Mouse (Mus musculus) CH12.LX (cell line): ENCODE measurements around the gene Bcl6b. TPM values are rescaled to one million over a fixed set of nuclear protein-coding genes. Genes with fewer than 3 reads are reported as not detected.

Experiments
- DNase-seq: peaks from one replicate; pipeline ENCODE4 v3.0.0-alpha.2; 2013; ENCODE audit errors: extremely low read depth
- H3K27ac ChIP-seq: 2 replicates; pipeline ENCODE4 v1.5.1; 2012; ENCODE audit warnings: low read depth, mild to moderate bottlenecking, control low read depth, moderate library complexity; ENCODE audit not compliant: insufficient read depth
- H3K27me3 ChIP-seq: replicated peaks from 2 replicates; pipeline ENCODE3; 2012; ENCODE audit warnings: inconsistent platforms
- H3K36me3 ChIP-seq, 2 experiments: replicated peaks in 1 of 2; 2 replicates each; pipeline versions ENCODE3 to v1.6.1; 2012; ENCODE audit warnings: inconsistent platforms in 1 of 2, low read length in 1 of 2, mild to moderate bottlenecking in 1 of 2, mixed read lengths in 1 of 2, moderate library complexity in 1 of 2; ENCODE audit not compliant: control insufficient read depth in 1 of 2, insufficient read depth in 1 of 2
- H3K4me1 ChIP-seq, 2 experiments: 2 replicates each; pipeline ENCODE4 v1.6.1; 2012; ENCODE audit warnings: inconsistent platforms in 1 of 2, moderate library complexity in 1 of 2; ENCODE audit not compliant: insufficient read depth in 2 of 2, control insufficient read depth in 1 of 2
- H3K4me2 ChIP-seq: 2 replicates; pipeline ENCODE4 v1.6.1; 2012; ENCODE audit warnings: low read depth, mild to moderate bottlenecking, control low read depth; ENCODE audit not compliant: poor library complexity, insufficient read depth, severe bottlenecking
- H3K4me3 ChIP-seq, 3 experiments: fragments of 150-350 bp in 1 of 3; sonication (generic) in 1 of 3; replicated peaks in 1 of 3; 2 replicates each; pipeline versions ENCODE3 to v1.5.1; 2011 to 2012; ENCODE audit warnings: low read depth in 2 of 3, low read length in 2 of 3, mild to moderate bottlenecking in 2 of 3, moderate library complexity in 2 of 3, control low read depth in 1 of 3, improper control_type of control experiment in 1 of 3, inconsistent platforms in 1 of 3, mixed read lengths in 1 of 3; ENCODE audit not compliant: poor library complexity in 1 of 3
- H3K79me2 ChIP-seq: replicated peaks from 2 replicates; pipeline ENCODE4 v1.6.1; 2012; ENCODE audit warnings: mild to moderate bottlenecking, moderate library complexity; ENCODE audit not compliant: control insufficient read depth, poor library complexity, insufficient read depth, severe bottlenecking; ENCODE audit errors: extremely low read depth
- H3K9ac ChIP-seq: 2 replicates; pipeline ENCODE4 v1.6.1; 2012; ENCODE audit warnings: low read depth, mild to moderate bottlenecking, control low read depth, moderate library complexity; ENCODE audit not compliant: insufficient read depth
- H3K9me3 ChIP-seq: replicated peaks from 2 replicates; pipeline ENCODE3; 2012; ENCODE audit warnings: low read length, inconsistent platforms, mixed read lengths
- BHLHE40 ChIP-seq: IDR thresholded peaks from 2 replicates; pipeline ENCODE4 v1.6.1; 2011; ENCODE audit warnings: mild to moderate bottlenecking, low read depth, low read length, improper control_type of control experiment
- CHD2 ChIP-seq: IDR thresholded peaks from 2 replicates; pipeline ENCODE4 v1.6.1; 2011; ENCODE audit warnings: low read length, improper control_type of control experiment
- CTCF ChIP-seq, 2 experiments: IDR thresholded peaks in 1 of 2; conservative IDR thresholded peaks in 1 of 2; 2 replicates each; pipeline ENCODE4 v1.5.1; 2011 to 2012; ENCODE audit warnings: low read depth in 2 of 2, low read length in 2 of 2, improper control_type of control experiment in 1 of 2, inconsistent platforms in 1 of 2, mild to moderate bottlenecking in 1 of 2, moderate library complexity in 1 of 2
- EP300 ChIP-seq: IDR thresholded peaks from 2 replicates; pipeline ENCODE4 v1.6.1; 2011; ENCODE audit warnings: low read length, improper control_type of control experiment
- ETS1 ChIP-seq: conservative IDR thresholded peaks from 2 replicates; pipeline ENCODE4 v1.6.1; 2012; ENCODE audit warnings: low read depth, mild to moderate bottlenecking, inconsistent platforms, low read length, improper control_type of control experiment, moderate library complexity
- GABPA ChIP-seq: IDR thresholded peaks from 2 replicates; pipeline ENCODE4 v1.6.1; 2012; ENCODE audit warnings: low read depth, low read length, improper control_type of control experiment, inconsistent platforms; ENCODE audit not compliant: insufficient replicate concordance
- HCFC1 ChIP-seq: IDR thresholded peaks from 2 replicates; pipeline ENCODE4 v1.6.1; 2012; ENCODE audit warnings: low read depth, mild to moderate bottlenecking, inconsistent platforms, low read length, improper control_type of control experiment
- JUN ChIP-seq: IDR thresholded peaks from 2 replicates; pipeline ENCODE4 v1.6.1; 2011; ENCODE audit warnings: low read depth, mild to moderate bottlenecking, low read length, improper control_type of control experiment, moderate library complexity; ENCODE audit not compliant: insufficient read depth
- JUND ChIP-seq: conservative IDR thresholded peaks from 2 replicates; pipeline ENCODE4 v1.6.1; 2011; ENCODE audit warnings: low read depth, low read length, improper control_type of control experiment
- MAFK ChIP-seq: IDR thresholded peaks from 2 replicates; pipeline ENCODE4 v1.6.1; 2011; ENCODE audit warnings: low read length, improper control_type of control experiment; ENCODE audit not compliant: insufficient replicate concordance
- MAX ChIP-seq: IDR thresholded peaks from 2 replicates; pipeline ENCODE4 v1.6.1; 2011; ENCODE audit warnings: low read length, improper control_type of control experiment
- MXI1 ChIP-seq: IDR thresholded peaks from 2 replicates; pipeline ENCODE4 v1.6.1; 2011; ENCODE audit warnings: mild to moderate bottlenecking, low read depth, low read length, improper control_type of control experiment
- MYC ChIP-seq: IDR thresholded peaks from 2 replicates; pipeline ENCODE4 v1.6.1; 2011; ENCODE audit warnings: low read depth, mild to moderate bottlenecking, improper control_type of control experiment, low read length
- RAD21 ChIP-seq: IDR thresholded peaks from 2 replicates; pipeline ENCODE4 v1.6.1; 2011; ENCODE audit warnings: low read depth, mild to moderate bottlenecking, low read length, improper control_type of control experiment, moderate library complexity
- SMC3 ChIP-seq: IDR thresholded peaks from 2 replicates; pipeline ENCODE4 v1.6.1; 2011; ENCODE audit warnings: low read depth, low read length, improper control_type of control experiment
- TBP ChIP-seq: conservative IDR thresholded peaks from 2 replicates; pipeline ENCODE4 v1.6.1; 2011; ENCODE audit warnings: low read depth, low read length, improper control_type of control experiment
- USF2 ChIP-seq: conservative IDR thresholded peaks from 2 replicates; pipeline ENCODE4 v1.6.1; 2011; ENCODE audit warnings: low read depth, low read length, improper control_type of control experiment
- ZC3H11A ChIP-seq: IDR thresholded peaks from 2 replicates; pipeline ENCODE4 v1.6.1; 2012; ENCODE audit warnings: low read depth, mild to moderate bottlenecking, inconsistent platforms, low read length, improper control_type of control experiment
- dilution Hi-C: fragments of 300-500 bp; cut with MboI; formaldehyde crosslinking; loops from 2 replicates; pipeline ENCODE4 v1.14.3; 2020; ENCODE audit warnings: low sequenced_read_pairs; ENCODE audit not compliant: extremely low pct_unique_long_range_greater_than_20kb, extremely low pct_ligation_motif_present
- in situ Hi-C: fragments of 300-500 bp; cut with MboI; formaldehyde crosslinking; loops from 3 replicates; pipeline ENCODE4 v1.14.3; 2019; ENCODE audit warnings: low sequenced_read_pairs, low pct_ligation_motif_present, low pct_unique_long_range_greater_than_20kb, mixed read lengths
- polyA plus RNA-seq: library from polyadenylated mRNA; unstranded; fragments of >175 nt; gene quantifications from 2 replicates; pipeline ENCODE4 v1.2.1, GENCODE M21; 2012; ENCODE audit warnings: low read depth; ENCODE audit not compliant: insufficient read length
- total RNA-seq, 2 experiments: library from RNA; depleted of rRNA; stranded (reverse); fragments of 300-350 nt in 1 of 2; fragments of >200 nt in 1 of 2; gene quantifications; 2 replicates each; pipeline ENCODE4 v1.2.3; 2012 to 2014

The Bcl6b gene
- total and polyA plus RNA-seq, 3 experiments: 0.54 to 1.7 (median 0.71) TPM

- in situ Hi-C loops: no loop called here
- no peak overlapping the region for H3K4me2 ChIP-seq
- no peak overlapping the region for H3K9ac ChIP-seq
- H3K9me3 ChIP-seq: peaks cover 20% of the 10 kb centered on the region
- H3K36me3 ChIP-seq: no peaks in the 10 kb centered on the region
- no peak overlapping the region for H3K4me3 ChIP-seq
- no peak overlapping the region for H3K27ac ChIP-seq
- no peak for DNase-seq
- H3K4me1 ChIP-seq: peaks cover 2 to 4% of the 10 kb centered on the region in 2 experiments; a peak in 2 of 4 replicates
- dilution Hi-C loops: no loop called here
- peaks cover 12% of the 10 kb centered on the region for H3K27me3 ChIP-seq
- no peaks in the 10 kb centered on the region for H3K79me2 ChIP-seq
- no peak for TF ChIP-seq MYC
- TF ChIP-seq RAD21: no peak
- no peak for TF ChIP-seq MXI1
- TF ChIP-seq HCFC1: no peak
- no peak for TF ChIP-seq SMC3
- no peak for TF ChIP-seq JUN
- no peak for TF ChIP-seq MAFK
- TF ChIP-seq BHLHE40: no peak
- TF ChIP-seq, all 38 proteins: peak for 0
Measured at GRCm38 (mm10) chr11:70178756-70179155, 50.8 kb downstream of the Bcl6b start.

- no peak overlapping the region for H3K4me3 ChIP-seq
- H3K9ac ChIP-seq: no peak overlapping the region
- no peak overlapping the region for H3K4me2 ChIP-seq
- H3K36me3 ChIP-seq: no peaks in the 10 kb centered on the region
- DNase-seq: no peak
- H3K27ac ChIP-seq: no peak overlapping the region
- dilution Hi-C loops (no loop called here), in situ Hi-C loops (no loop called here)
- peaks cover 20% of the 10 kb centered on the region for H3K9me3 ChIP-seq
- H3K79me2 ChIP-seq: no peaks in the 10 kb centered on the region
- H3K27me3 ChIP-seq: peaks cover 12% of the 10 kb centered on the region
- peaks cover 2 to 5% of the 10 kb centered on the region in 2 experiments; a peak in 2 of 4 replicates for H3K4me1 ChIP-seq
- TF ChIP-seq ZC3H11A: no peak
- no peak for TF ChIP-seq JUND
- TF ChIP-seq ETS1: no peak
- no peak for TF ChIP-seq MAFK
- no peak for TF ChIP-seq MAX
- no peak for TF ChIP-seq MYC
Measured at GRCm38 (mm10) chr11:70178311-70178710, 51.3 kb downstream of the Bcl6b start.

GRCm38 (mm10) chr11:70177647-70178046 is 52.0 kb downstream of the Bcl6b start:
- Histone ChIP-seq H3K4me3 (no peak overlapping the region), H3K9me3 (peaks cover 20% of the 10 kb centered on the region), H3K4me1 (peaks cover 2 to 5% of the 10 kb centered on the region in 2 experiments; a peak in 2 of 4 replicates), H3K4me2 (no peak overlapping the region), H3K27me3 (peaks cover 12% of the 10 kb centered on the region), H3K36me3 (no peaks in the 10 kb centered on the region), H3K79me2 (no peaks in the 10 kb centered on the region), H3K27ac (no peak overlapping the region), H3K9ac (no peak overlapping the region)
- TF ChIP-seq SMC3 (0 out of 2 replicates have a peak, but pooled peaks have one; percentile 12), GABPA (no peak), CHD2 (no peak), CTCF (conservative IDR thresholded peaks at IDR 0.05 in 1 of 2, IDR thresholded peaks at IDR 0.05 in 1 of 2; ENCODE audit: low read depth in 2 of 2, low read length in 2 of 2) (peak; percentile 40 to 49), BHLHE40 (no peak), EP300 (no peak), TBP (no peak), USF2 (no peak)
- in situ Hi-C loops: no loop called here
- peak; percentile 20 for DNase-seq
- dilution Hi-C loops: no loop called here
